Mouse (Mus musculus) cerebellum, adult 11-12 months (tissue): ENCODE results near the gene P3h2.

Source experiments
- DNase-seq: peaks from one replicate; pipeline ENCODE4 v3.0.0; 2022

The P3h2 gene

GRCm38 (mm10) chr16:26105115-26105974 is at the start of gene P3h2:
P3h2 (minus strand) TSS chr16:26105784.
- DNase-seq, result peak; percentile 2

DNA sequence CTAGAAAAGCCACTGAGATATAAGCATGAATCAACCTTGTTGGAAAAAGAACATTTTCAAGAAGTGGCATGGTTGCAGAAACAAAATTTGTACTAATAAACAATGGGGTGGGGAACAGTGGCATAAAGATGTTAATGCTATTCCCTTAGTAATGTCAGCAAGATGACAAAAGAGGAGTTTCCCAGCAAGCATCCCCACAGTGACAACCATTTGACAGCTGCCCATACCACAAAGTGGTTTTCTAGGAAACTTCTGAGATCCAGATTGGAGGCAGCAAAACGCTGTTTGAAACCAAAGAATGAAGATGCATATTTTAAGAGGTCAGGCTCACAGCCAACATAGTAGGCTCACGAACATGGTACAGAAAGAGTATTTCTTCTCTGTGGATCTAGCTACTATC is 46.7 kb upstream of the P3h2 start:
- DNase-seq, result no peak

- DNase-seq, result no peak
Observed at GRCm38 (mm10) chr16:26150943-26151342, 45.4 kb upstream of the P3h2 start.

GRCm38 (mm10) chr16:26146853-26147252 is 41.3 kb upstream of the P3h2 start:
- DNase-seq, result no peak

- no peak for DNase-seq
Observed at GRCm38 (mm10) chr16:26131126-26131525, 25.5 kb upstream of the P3h2 start.

DNA sequence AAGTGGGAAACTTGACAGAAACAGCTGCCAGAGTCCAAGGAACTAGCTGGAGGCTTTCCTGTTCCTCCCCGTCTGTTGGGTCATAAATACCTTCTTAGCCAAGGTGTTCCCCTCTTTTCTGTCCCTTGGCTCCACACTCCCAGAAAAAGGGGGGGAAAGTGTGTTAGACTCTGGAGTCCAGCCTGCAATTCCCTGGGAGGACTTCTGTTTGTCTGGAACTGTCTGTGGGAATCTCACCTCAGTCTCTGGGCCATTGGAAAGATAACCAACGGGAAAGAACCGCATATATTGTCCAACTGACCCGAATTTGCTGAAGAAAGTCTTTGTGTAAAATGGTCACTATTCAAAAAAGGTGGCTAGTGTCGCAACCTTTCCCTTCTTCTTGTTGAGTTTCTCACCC is 1.0 kb upstream of the P3h2 start:
- no peak for DNase-seq

DNA sequence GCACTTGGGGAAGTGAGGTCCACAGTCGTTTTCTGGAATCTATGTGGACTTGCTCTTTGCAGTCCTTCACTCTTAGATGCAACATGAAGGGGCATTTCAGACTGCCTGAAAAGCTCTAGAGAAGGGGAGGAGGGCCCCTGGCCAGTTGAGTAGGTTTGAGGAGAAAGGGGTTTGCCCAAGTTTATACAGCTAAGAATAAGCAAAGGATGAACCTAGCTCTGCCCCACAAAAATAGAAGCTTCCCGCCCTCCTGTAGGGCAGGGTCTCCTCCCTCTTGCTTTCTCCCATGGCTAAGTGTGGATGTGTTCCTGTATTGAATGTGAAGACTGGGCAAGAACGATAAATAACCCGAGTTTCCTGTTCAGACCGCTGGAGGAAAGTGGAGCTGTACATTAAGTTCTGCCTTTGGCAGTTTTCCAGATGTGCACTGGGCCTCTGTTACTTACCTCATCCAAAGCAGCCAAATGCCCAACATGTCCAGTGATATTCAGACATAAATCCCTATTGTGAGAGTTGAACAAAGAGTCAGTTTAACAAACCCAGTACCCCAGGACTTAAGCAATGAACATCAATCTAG is 545 bp upstream of the P3h2 start:
- no peak for DNase-seq

DNA sequence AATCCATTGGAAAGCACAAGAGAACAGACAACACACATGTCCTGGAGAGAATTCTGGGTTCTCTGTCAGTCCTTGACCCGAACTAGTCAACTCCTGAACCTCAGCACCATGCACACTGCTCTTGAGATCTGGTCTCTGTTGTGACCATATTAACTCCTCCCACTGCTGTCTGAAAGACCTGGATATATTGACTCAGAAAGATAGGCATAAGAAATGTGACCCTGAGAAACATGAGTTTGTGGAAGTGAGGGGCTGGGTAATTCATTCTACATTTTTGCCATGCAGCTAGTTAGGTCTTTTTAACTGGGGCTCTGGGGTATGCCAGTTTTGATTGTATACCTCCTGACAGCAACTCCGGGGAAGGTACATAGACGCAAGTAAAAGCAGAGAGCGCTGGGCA is 1.3 kb downstream of the P3h2 start:
- DNase-seq, result no peak

GRCm38 (mm10) chr16:26102856-26103255 is 2.7 kb downstream of the P3h2 start:
- no peak for DNase-seq

GRCm38 (mm10) chr16:26100167-26100566 is 5.4 kb downstream of the P3h2 start:
- no peak for DNase-seq

DNA sequence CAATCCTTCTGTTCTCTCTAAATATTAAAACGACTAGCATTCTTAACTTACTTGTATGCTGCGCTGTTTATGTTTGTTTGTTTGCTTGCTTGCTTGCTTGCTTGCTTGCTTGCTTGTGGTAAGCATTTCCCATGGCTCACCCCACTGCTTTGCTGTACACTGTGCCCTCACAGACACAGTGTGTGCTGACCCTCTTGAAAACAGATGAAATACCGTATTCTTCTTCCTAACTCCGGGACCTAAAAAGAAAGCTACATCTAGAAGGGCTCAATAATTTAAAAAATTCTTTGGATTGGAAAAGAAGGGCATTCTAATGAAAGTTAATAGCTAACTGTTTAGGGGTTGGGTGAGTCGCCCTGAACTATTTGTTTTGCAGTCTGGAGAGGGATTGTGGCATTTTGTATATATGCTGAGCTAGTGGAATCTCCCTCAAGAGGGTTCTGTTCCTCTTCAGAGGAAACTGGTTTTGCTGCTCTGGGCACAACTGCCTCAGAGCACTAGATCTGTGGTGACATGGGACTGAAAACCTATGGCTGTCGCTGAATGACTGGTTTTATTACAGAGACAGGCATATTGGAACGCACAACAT is 9.8 kb downstream of the P3h2 start:
- DNase-seq, result no peak

- no peak for DNase-seq
Observed at GRCm38 (mm10) chr16:26093888-26094287, 11.7 kb downstream of the P3h2 start.

- no peak for DNase-seq
Observed at GRCm38 (mm10) chr16:26088976-26089375, 16.6 kb downstream of the P3h2 start.

DNA sequence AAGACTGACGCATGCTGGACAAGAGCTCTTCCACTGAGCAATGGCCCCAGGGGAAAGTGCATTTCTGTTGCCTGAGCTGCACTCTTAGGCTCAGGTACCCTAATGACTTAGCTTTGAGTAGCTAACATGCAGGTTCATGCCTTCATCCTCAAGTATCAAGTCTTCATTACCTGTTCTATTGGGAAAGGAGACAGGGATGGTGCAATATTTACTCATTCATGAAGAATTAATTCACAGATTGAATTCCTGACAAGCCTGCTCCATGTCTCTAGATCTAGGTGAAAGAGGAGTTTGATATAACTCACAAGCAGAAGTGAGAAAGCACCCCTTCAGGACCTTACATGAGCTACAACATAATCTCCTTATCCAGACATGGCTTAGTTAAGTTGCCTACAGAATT is 17.3 kb downstream of the P3h2 start:
- no peak for DNase-seq

DNA sequence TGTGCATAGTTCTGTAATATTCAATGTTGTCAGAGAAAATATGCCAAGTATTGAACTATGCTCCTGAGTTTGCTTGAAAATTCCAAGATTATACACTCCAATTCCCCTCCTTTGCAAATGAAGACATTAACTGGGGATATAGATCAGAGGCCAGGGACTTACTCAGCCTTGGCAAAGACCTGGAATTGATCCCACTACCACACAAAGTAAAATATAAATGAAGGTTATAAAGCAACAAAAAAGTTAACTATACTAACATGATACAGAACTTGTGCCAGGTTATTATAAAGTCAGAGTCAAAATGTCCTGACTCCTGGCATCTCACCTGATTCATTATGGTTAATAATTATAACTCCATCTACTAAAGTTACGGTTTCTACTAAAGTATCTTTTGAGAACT is 18.6 kb downstream of the P3h2 start:
- no peak for DNase-seq

DNA sequence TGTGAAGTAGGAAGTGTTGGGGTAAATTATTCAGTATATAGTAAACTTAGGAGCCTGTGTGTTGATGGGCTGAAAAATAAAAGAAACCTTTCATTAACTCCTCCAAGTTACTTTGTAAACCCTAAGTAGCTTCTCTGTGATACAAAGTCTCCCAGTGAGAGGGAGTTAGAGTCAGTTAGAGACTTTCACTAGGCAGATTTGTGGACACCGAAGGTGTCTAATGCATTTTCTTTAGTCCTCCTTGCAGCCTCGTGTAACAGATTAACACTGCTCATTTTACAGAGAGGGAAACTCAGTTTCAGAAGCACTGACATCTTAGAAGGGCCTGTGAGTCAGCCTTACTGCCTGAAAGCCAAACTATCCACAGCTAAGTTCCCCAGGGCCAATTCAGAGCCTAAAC is 20.4 kb downstream of the P3h2 start:
- no peak for DNase-seq

DNA sequence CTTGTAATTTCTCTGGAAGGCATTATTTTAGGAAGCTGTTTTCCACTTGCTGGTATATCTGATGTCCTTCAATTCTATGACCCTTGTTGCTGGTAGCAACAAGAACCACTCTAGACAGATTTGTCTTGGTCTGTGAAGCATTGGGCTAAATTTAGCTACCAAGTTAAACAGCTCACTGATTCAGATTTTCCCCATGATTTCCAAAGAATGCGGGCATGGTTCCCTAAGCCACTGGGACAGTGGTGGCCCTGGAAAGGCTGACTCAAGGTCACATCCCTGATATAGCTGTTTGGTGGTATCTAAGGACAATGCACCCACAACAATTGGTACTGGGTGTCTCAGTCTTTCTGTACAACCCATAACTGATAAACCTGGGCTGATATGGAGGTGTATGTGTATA is 22.8 kb downstream of the P3h2 start:
- no peak for DNase-seq

DNA sequence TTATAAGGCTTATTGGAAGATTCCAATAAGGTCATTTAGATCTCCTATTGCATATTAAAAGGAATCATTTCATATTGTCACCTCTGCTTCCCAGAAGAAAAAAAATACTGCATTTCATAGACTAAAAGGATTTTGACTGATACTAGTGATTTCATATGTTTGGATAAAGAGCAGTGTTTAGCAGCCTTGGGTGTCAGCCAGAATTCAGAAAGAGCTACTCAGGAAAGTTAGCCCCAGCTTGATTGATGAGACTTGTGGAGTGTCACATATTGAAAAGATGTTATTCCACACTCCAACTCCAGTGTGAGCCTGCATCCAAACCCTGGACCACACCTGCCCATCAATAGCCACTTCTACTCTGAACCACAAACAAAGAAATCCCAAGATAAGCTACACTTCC is 23.2 kb downstream of the P3h2 start:
- no peak for DNase-seq

- DNase-seq, result no peak
Observed at GRCm38 (mm10) chr16:26078923-26079351, 26.6 kb downstream of the P3h2 start.

DNA sequence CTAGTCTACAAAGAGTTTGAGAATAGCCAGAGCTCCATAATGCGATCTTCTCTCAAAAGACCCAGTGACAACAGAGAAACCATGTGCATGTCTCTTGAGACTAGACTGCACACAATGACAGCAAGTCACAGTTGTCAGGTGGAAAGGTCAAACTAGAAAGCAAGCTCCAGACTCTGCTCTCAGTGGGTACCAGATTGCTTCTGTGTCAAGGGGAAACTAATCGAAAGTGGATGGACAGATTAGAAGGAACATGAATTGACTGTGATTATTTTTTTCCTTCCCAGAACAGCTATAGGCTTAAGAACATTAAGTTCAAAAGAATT is 27.5 kb downstream of the P3h2 start:
- DNase-seq, result no peak

GRCm38 (mm10) chr16:26077246-26078099 is 28.1 kb downstream of the P3h2 start:
- DNase-seq, result no peak

GRCm38 (mm10) chr16:26075063-26075462 is 30.5 kb downstream of the P3h2 start:
- DNase-seq, result no peak

GRCm38 (mm10) chr16:26070376-26070775 is 35.2 kb downstream of the P3h2 start:
- no peak for DNase-seq
